Mouse (Mus musculus): ENCODE measurements around the gene Pdcl2.

Pdcl2 gene

DNA sequence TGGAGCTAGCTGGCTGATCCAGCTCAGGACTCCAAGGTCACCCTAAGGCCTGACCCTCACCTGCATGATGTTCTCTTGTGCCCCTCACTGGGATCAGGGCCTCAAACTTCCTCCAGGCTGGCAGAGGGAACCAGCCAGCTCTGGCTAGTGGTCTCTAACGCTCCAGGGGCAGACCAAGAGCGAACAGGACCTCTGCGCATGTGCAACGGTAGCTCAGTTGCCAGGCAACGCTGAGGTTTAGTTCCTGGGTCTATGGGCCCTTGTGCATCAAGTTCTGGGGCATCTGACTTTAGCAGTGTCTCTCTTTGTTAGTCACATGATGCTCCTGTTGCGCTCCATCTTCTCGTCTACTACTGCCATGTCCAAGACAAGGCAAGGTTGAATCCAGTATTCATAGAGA, at the start of gene Pdcl2:
Gene Pdcl2, minus strand, starts transcription at position 204 of the 400 bp plus-strand sequence.
- no peak for DNase-seq

DNA sequence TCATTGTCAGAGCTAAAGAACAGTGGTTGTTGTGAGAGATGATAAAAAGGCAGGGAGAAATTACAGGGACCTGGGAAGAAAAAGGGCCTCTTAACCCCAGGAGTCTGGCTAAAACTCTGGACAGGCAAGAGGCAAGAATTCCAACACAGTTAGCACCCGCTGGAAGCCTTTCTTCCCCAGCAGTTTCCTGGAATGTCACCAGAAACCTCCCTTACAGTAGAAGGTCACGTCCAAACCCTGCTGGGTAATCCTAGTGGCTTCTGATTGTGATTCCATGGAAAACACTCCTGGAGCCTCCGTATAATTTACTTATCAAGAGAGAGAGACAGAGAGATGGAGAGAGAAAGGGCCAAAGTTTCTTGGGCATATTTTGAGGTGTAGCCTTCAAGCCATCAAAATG, 48.3 kb upstream of the Pdcl2 start:
- DNase-seq = no peak

GRCm38 (mm10) chr5:76369215-76369840, 38.4 kb upstream of the Pdcl2 start:
- no peak for DNase-seq

DNA sequence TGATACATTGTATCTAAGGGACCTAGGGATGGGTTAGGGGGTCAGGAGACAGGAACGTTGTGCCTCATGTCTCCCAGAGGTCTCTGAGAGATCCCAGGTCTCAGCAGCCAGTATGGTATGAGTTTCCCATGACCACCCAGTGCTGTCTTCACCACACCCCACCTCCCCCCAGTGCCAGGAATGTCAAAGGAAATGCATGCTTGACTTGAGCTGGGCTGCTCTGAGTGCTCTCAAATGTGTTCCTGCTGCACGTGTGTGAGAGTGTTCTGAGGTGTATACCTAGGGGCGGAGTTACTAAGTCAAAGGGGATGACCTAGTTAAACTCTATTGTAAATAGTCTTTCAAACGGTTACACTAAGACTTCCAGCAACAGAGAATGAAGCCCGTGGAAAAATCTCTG, 34.5 kb upstream of the Pdcl2 start:
- no peak for DNase-seq

DNA sequence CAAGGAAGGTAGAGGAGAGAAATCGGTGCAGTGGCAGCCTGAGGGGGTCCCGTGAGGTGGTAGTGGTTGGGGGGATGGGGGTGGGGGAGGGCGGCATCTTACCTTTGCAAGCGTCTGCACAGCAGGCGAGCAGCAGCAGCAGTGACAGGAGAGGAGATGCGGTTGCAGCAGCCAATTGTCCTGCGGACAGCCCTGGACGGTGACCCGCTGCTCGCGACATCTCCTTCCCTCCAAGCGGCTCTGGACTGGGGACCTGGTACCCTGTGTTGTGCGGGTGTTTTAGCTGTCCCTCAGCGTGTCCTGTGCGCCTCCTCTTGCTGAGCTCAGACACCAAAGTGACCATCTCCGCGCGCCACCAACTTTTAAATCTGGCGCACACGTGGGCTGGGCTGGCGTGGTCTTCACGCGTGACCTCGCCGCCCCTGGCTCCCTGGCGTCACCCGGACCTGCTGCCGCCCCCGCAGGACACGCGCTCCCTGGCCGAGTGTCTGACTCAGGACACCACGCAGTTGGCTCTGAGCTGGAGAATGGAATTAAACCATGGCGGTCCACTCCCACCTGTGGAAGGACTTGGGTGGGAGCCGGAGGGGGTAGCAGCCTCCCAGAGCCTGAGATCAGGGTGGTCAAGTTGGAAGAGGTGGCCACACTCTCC, 32.6 kb upstream of the Pdcl2 start, which contains the start of gene Nmu:
Gene Nmu, minus strand, starts transcription at position 336 of the 652 bp plus-strand sequence.
- DNase-seq = no peak

- no peak for DNase-seq
Measured at GRCm38 (mm10) chr5:76360786-76361185, 29.8 kb upstream of the Pdcl2 start.

GRCm38 (mm10) chr5:76360057-76360456, 29.1 kb upstream of the Pdcl2 start:
- DNase-seq = no peak

- no peak for DNase-seq
Measured at GRCm38 (mm10) chr5:76351953-76352611, 21.1 kb upstream of the Pdcl2 start.

GRCm38 (mm10) chr5:76351537-76351936, 20.6 kb upstream of the Pdcl2 start:
- no peak for DNase-seq

GRCm38 (mm10) chr5:76346137-76346536, 15.2 kb upstream of the Pdcl2 start:
- no peak for DNase-seq

- DNase-seq = no peak
Measured at GRCm38 (mm10) chr5:76340931-76341330, 10.0 kb upstream of the Pdcl2 start.

- DNase-seq = no peak
Measured at GRCm38 (mm10) chr5:76337100-76337499, 6.1 kb upstream of the Pdcl2 start.

GRCm38 (mm10) chr5:76333833-76334232, 2.9 kb upstream of the Pdcl2 start:
- DNase-seq = no peak

- no peak for DNase-seq
Measured at GRCm38 (mm10) chr5:76327296-76327695, 3.7 kb downstream of the Pdcl2 start.

DNA sequence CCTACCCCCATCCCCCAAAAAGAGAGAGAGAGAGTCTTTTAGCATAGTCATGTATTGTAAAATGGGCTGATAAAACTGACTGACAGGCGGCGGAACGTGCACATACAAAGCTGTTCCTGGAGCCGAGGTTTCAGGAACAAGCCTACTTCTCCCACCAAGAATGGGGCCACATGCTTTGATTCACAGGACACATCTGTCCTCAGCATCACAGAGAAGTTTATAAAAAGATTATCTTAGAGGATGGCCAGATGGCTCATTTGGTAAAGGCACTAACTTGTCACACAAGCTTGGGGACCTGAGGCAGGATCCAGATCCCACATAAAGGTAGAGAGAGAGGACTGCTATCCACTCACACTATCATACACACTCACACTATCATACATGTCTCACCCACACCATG, 5.8 kb downstream of the Pdcl2 start:
- no peak for DNase-seq

GRCm38 (mm10) chr5:76321249-76322196, 9.4 kb downstream of the Pdcl2 start:
- no peak for DNase-seq

DNA sequence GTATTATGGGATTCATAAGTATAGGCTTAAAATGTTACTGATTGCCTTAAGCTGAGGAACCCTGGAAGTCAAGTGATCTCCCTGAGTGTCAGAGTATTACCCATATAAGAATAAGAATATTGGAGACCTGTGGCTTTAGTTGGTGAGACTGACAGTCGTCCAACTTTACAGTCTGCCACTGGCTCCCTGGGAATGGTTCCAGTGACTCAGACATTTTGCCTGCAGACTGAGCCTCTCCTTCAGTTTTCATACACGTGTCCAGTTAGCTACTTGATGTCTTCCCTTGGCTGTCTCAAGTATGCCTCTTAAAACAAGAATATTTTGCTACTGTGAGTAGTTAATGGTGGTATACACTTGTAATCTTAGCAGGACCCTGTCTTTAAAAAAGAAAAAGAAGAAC, 22.8 kb downstream of the Pdcl2 start:
- no peak for DNase-seq

- DNase-seq = no peak
Measured at GRCm38 (mm10) chr5:76306261-76306660, 24.7 kb downstream of the Pdcl2 start.

DNA sequence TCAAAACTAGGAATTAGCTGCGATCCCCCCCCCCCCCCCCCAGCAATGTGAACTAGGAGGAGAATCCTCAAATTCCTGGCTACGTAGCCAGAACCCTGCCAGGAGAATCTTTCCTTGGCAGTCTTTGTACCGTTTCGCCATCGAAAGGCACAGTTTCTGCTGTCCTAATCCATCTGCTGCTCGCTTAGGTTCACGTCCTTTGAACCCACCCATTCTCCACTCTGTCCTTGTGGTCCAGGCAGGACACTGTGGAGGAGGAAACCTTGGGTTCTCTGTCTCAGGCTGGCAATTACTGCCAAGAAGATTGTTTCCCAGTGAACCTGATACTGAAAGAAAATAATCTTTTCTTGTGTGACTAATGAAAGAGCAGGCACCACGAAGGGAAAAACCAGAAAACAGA, 25.3 kb downstream of the Pdcl2 start:
- DNase-seq = peak; percentile 38

GRCm38 (mm10) chr5:76304452-76305341, 26.3 kb downstream of the Pdcl2 start, which contains the start of gene Clock:
Clock (minus strand) TSS chr5:76304792.
- peak; percentile 89 for DNase-seq

DNA sequence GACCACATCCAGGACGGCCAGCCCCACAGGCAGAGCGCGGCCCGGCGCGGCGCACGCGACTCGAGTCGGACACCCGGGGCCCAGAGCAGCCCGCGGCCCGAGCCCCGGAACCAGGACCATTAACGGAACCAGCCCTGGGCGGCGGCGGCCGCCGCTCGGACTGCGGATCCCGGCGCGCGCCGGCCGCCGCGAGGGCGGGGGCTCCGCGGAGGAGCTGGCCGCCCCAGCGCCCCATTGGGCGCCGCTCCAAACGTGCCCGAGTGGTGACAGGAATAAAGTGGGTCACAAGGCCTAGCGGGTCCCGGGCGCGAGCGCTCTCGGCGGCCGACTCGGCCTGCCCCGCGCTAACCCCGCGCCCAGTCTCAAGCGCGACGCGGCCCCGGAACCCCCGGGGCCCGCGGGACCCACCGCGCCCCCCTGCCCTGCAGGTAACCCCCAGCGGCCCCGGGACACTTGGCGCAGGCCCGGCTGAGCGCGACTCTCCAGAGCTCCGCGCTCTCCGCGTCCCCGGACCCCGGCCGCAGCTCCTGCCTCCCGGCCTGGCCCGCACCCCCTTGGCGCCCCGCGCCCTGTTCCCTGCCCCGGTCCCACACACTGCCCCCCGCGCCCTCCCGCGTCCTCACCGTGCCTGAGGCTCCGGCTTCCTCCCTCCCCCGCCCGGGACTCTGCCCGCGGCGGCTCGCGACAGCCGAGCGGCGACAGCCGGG, 27.1 kb downstream of the Pdcl2 start:
- peak; percentile 76 for DNase-seq

Data from kidney, adult 9 months (tissue).